Mouse (Mus musculus) urinary bladder, postnatal 10 days (tissue): ENCODE data around the gene Aurkaip1.

Experiments
- DNase-seq: peaks from one replicate; pipeline ENCODE4 v3.0.0; 2022; ENCODE audit warnings: low spot score

The Aurkaip1 gene

DNA sequence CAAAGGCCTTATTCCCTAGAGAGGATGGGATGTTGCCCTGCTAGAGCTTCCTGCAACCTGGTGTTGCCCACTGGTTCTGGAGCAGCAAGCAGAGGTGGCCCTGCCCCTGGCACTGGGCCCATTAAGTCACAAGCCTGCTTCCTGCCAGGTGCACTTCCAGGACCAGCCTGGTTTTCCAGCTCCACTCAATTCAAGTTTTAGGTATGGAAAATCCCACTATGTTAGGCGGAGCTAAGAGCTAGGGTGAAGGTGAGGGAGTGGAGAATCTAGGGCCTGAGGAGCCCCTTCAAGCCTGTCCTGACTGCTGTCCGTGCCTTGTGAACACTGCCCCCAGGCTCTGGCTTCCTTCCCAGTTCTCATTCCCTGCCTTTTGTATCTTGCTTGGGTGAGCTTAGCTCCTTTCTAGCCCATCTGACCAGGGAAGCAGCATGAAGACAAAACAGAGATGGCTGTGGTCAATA is 20.9 kb downstream of the Aurkaip1 start:
- DNase-seq: no peak

DNA sequence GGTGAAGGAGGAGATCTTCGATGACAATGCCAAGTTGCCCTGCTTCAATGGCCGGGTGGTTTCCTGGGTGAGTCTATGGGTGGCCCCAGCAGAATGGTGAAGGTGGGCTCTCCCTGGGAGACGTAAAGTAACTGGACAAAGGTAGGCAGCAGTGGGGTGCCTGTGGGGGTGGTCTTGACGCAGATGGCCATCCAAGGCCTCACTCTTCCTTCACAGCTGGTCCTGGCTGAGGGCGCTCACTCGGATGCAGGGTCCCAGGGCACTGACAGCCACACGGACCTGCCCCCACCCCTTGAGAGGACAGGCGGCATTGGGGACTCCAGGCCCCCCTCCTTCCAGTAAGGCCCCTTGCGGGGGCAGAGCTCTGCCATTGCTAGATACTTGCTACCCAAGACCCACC is 22.3 kb downstream of the Aurkaip1 start:
- no peak for DNase-seq

DNA sequence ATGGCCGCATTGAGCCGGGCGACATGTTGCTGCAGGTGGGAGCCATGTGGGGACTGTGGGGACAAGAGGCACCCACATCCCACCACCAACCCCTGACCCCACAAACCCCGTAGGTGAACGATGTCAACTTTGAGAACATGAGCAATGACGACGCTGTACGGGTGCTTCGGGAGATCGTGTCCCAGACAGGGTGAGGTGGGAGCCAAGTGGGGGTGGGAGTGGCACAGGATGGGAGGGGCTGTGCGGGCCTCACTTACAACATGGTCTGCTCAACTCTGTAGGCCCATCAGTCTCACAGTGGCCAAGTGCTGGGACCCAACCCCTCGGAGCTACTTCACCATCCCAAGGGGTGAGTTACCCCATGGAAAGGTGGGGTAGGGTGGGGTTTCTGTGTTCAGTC is 23.9 kb downstream of the Aurkaip1 start:
- no peak for DNase-seq

DNA sequence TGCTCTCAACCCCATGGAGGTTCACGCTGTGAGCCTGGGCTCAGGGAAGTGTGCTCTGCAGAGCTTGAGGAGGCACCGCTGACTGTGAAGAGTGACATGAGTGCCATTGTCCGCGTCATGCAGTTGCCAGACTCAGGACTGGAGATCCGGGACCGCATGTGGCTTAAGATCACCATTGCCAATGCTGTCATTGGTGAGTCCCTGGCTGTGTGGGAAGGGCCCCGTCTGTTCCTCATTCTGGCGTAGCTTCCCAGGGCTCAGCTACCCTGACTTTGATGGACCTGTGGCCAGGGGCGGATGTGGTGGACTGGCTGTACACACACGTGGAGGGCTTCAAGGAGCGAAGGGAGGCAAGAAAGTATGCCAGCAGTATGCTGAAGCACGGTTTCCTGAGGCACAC is 25.0 kb downstream of the Aurkaip1 start:
- no peak for DNase-seq

DNA sequence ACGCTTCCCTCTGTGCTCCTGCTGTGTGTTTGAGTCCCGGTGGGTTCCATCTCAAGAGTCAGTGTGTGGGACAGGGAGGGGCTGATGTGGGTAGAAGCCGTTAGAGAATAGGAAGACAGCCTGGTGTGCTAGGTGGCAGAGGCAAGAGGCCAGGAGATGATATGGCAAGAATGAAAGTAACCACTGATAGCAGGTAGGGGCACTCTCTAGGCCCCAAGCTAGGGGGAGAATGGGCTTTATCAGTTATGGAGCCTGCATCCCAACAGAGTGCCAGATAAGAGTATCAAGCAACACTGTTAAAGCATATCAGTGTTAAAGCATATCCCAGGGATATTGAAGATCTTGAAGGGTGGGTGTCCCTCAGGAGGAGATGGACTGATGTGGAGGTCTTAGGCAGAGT is 25.8 kb downstream of the Aurkaip1 start:
- DNase-seq: no peak

DNA sequence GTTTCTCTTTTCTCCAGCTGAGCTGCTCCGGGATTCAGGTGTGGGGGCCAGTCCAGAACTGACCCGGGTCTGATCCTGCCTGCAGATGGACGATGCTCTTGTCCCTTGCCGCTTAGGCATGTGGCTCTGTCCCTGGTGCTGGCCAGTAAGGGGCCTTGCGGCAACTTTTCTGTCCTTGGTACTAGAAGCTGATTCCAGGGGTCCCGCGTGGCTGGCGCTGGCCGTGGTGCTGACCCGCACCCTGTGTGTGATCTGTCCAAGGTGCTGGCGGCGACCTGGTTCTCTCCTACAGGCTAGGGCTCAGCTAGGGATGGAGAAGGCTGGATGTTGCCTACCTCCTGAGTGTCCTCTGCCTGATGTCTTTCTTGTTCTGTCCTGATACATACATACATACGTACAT is 28.2 kb downstream of the Aurkaip1 start:
- no peak for DNase-seq

DNA sequence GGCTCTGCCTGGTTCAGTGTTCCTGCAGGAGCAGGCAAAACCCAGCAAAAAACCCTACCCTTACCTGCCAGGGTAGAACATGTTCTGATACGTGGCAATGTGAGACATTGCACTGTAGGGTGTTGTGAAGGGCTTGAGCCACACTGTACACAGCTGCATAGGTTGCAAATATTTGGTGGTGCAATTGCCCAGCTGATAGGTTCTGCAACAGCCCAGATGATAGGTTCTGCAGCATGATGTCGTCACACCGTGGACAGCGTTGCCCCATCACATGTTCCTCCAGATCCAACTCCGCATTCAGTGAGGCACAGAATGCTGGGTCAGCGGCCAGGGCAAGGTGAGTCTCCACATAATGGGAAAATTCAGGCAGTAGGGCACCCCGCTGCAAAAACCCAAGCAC is 30.7 kb downstream of the Aurkaip1 start:
- DNase-seq: no peak

DNA sequence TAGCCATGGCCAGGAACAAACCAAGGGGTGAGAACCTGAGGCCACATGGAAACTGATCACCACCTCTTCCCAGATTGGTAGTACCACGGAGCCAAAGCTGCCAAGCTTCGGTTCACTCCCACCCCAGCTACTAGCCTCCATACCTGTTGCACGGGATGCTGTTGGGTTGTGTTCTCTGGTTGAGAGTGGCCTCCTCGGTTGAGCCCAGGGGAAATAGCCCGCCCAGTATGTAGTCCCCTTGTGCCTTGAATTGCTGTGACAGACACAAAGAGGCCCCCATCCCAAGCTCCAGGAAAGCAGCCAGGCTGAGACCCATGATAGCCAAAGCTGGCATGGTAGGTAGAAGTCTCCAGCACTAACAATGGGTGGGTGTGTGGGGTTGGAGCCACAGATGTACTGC is 31.9 kb downstream of the Aurkaip1 start, which contains the start of gene Tas1r3:
Gene Tas1r3 (minus strand): TSS at position 362 of the 400 bp plus-strand sequence.
- no peak for DNase-seq

DNA sequence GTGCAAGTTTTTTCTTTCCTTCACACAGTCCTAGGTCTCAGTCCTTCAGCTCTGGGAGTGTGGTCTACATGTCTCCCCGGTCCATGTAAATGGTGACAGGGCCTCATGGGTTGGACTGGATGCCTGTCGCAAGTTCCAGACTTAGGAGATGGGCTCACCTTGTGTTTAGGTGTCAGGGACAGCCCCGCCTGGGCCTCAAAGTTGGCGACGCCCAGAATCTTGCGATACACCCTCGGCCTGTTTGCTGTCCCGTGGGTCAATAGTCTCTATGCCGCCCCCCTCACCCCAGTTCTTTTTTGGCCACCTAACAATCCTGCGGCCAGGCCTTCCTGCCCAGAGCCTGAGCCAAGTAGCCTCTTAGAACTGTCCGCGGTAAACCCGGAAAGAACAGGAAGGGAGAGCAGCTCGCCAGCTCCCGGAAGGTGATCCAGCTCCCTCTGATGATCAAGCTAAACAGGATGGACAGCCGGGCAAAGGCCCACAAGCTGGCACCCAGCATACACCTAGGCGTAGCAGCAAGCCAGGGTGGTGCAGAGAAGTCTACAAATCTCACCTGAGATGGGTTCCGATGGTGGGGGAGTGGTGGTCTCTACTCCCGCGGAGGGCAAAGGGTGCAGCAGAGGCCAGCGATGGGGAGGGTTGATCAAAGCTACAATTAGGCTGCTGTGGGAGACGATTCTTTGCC is 37.7 kb downstream of the Aurkaip1 start:
- DNase-seq: no peak

DNA sequence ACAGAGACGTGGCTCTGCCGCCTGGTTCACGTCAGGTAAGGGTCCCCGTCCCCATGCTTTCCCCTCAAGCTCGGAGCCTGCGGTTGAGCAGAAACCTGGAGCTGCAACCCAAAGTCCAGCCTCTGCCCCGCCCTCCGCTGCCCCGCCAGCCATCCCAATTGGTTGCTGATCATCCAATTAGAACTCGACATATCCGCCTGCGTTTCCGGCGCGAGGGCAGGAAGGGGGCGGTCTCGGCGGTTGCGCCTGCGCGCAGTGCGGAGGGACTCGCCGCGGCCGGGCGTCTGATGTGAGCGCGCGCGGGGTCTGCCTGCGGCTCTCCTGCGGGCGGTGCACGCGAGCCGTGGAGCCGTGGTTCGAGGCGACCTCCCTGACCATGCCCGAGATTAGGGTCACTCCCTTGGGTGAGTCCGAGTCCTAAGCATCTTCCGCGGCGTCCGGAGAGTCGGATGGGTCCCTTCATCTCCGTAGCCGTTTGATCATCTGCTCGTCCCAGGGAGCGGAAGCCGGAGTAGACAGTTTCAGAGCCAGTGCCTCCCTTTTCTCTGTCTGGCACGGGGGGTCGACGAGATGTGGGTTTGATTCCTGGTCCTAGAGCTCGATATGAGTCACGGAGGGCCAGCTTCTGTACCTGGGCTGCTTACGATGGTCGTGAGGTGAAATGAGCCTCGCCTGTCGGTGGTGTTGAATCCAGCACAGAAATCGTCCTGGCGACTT is 38.4 kb downstream of the Aurkaip1 start, which contains the start of the genes Cptp and Ints11:
Gene Cptp (minus strand): TSS at position 124 of the 717 bp plus-strand sequence.
Gene Ints11 (plus strand): TSS at position 230 of the 717 bp plus-strand sequence.
- DNase-seq: peak; percentile 81

DNA sequence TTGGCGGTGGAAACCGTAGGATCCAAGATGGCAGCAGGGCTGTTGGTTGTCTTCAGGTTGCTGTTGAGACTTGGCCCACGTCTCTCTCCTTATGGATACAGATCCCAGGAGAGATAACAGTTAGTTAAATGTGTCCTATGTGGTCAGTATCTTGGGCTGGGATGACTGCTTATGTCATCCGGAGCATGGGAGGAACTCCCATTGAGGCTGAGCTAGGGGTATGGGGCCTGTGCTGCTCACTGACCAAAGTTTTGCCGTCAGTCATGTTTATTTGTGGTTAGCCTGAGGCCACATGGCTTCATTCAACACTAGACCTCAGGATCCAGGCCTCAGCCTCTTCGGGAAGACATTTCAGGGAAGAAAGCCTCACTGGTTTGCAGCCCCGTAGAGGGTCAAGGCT is 40.3 kb downstream of the Aurkaip1 start:
- no peak for DNase-seq
